Mouse (Mus musculus): ENCODE measurements around the gene Chrm2.

Gene Chrm2

GRCm38 (mm10) chr6:36387612-36388400 lies at the start of gene Chrm2:
Gene Chrm2, plus strand, starts transcription at chr6:36388084.
- DNase-seq (ENCODE audit: low spot score in 2 of 2): no peak

- DNase-seq (ENCODE audit: low spot score in 2 of 2): no peak
Observed at GRCm38 (mm10) chr6:36373983-36374382, 13.9 kb upstream of the Chrm2 start.

GRCm38 (mm10) chr6:36377936-36378335 lies 9.9 kb upstream of the Chrm2 start:
- DNase-seq (ENCODE audit: low spot score in 2 of 2): no peak

GRCm38 (mm10) chr6:36384102-36384501 lies 3.8 kb upstream of the Chrm2 start:
- DNase-seq (ENCODE audit: low spot score in 2 of 2): no peak

- no peak for DNase-seq (ENCODE audit: low spot score in 2 of 2)
Observed at GRCm38 (mm10) chr6:36388401-36389259, 746 bp downstream of the Chrm2 start.

GRCm38 (mm10) chr6:36389260-36389965 lies 1.5 kb downstream of the Chrm2 start:
- no peak for DNase-seq (ENCODE audit: low spot score in 2 of 2)

- DNase-seq (ENCODE audit: low spot score in 2 of 2): no peak
Observed at GRCm38 (mm10) chr6:36393705-36394104, 5.8 kb downstream of the Chrm2 start.

- no peak for DNase-seq (ENCODE audit: low spot score in 2 of 2)
Observed at GRCm38 (mm10) chr6:36405139-36405538, 17.3 kb downstream of the Chrm2 start.

- no peak for DNase-seq (ENCODE audit: low spot score in 2 of 2)
Observed at GRCm38 (mm10) chr6:36409016-36409415, 21.1 kb downstream of the Chrm2 start.

- no peak for DNase-seq (ENCODE audit: low spot score in 2 of 2)
Observed at GRCm38 (mm10) chr6:36410057-36410456, 22.2 kb downstream of the Chrm2 start.

GRCm38 (mm10) chr6:36419716-36420115 lies 31.8 kb downstream of the Chrm2 start:
- DNase-seq (ENCODE audit: low spot score in 2 of 2): no peak

- DNase-seq (ENCODE audit: low spot score in 2 of 2): no peak
Observed at GRCm38 (mm10) chr6:36437964-36438363, 50.1 kb downstream of the Chrm2 start.

- DNase-seq (ENCODE audit: low spot score in 2 of 2): no peak
Observed at GRCm38 (mm10) chr6:36439218-36439617, 51.3 kb downstream of the Chrm2 start.

- DNase-seq (ENCODE audit: low spot score in 2 of 2): no peak
Observed at GRCm38 (mm10) chr6:36451480-36451879, 63.6 kb downstream of the Chrm2 start.

- DNase-seq (ENCODE audit: low spot score in 2 of 2): no peak
Observed at GRCm38 (mm10) chr6:36455071-36455470, 67.2 kb downstream of the Chrm2 start.

GRCm38 (mm10) chr6:36457015-36457414 lies 69.1 kb downstream of the Chrm2 start:
- no peak for DNase-seq (ENCODE audit: low spot score in 2 of 2)

GRCm38 (mm10) chr6:36464008-36464407 lies 76.1 kb downstream of the Chrm2 start:
- DNase-seq (ENCODE audit: low spot score in 2 of 2): no peak

- DNase-seq (ENCODE audit: low spot score in 2 of 2): no peak
Observed at GRCm38 (mm10) chr6:36484132-36484665, 96.3 kb downstream of the Chrm2 start.

GRCm38 (mm10) chr6:36507008-36507663 lies 119.3 kb downstream of the Chrm2 start:
- DNase-seq (ENCODE audit: low spot score in 2 of 2): no peak

- DNase-seq (ENCODE audit: low spot score in 2 of 2): no peak
Observed at GRCm38 (mm10) chr6:36507946-36508345, 120.1 kb downstream of the Chrm2 start.

- DNase-seq (ENCODE audit: low spot score in 2 of 2): no peak
Observed at GRCm38 (mm10) chr6:36508469-36508868, 120.6 kb downstream of the Chrm2 start.

Data from natural killer cell, adult 2 months (primary cell).